9 mouse cellular contexts compared by ENCODE assay signal in the genomic region with DNA sequence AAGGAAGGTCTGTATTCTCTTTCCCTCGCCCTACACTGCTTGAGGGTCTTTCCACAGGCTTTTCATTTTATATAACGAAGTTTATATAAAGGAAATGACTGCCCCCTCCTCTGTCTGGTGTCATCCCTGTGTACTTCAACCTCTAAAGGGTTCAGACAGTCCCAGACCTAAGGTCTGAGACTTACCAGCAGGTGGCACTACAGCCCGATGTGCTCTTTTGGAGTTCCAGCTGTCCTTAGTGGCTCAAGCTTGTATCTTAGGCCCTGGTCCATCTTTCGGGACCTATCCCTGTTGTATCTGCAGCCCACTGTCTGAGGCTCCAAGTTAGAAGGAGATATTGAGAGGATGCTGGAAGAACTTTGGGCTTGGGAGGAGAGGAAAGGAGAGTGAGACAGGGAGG. TPM values are rescaled to one million over a fixed set of nuclear protein-coding genes. Genes with fewer than 3 reads are reported as not detected.
A peak's percentile ranks its signal among the peaks of the same experiment; 100 is the strongest.
DNase-seq lines count a peak whose midpoint lies in the region; ATAC-seq lines count a peak whose summit lies in the region.
"Had no signal": no experiment of that assay in that cellular context is flagged by ENCODE, and none has a peak within 500 bp of the region (broad histone marks: within the 10 kb centered on the region; RNA-seq: fewer than 3 reads in every experiment).

No protein-coding gene starts in this region.

- H3K4me1 ChIP-seq in embryonic facial prominence, embryonic 11.5 days (ENCODE audit: control insufficient read depth, insufficient read depth, low read length) = no peaks in the 10 kb centered on the region

- ATAC-seq in cerebellum, adult (ENCODE audit: insufficient number of reproducible peaks, low FRiP score, low TSS enrichment) = no peak
- no peak for ATAC-seq in embryonic facial prominence, embryonic 11.5 days (replicated peaks; ENCODE audit: insufficient number of reproducible peaks, low FRiP score, low TSS enrichment, low read depth)

- peak; percentile 54 for DNase-seq in cerebellum, adult 11 months
- DNase-seq in urinary bladder, adult 18-20 months (ENCODE audit: low spot score in 2 of 2) = peak; percentile 32 to 33
- no peak for DNase-seq in urinary bladder, postnatal 10 days (ENCODE audit: low spot score)
- DNase-seq in embryonic facial prominence, embryonic 11.5 days (ENCODE audit: low spot score) = peak; percentile 68
- DNase-seq in kidney, postnatal 25 days = peak; percentile 55 to 77
- DNase-seq in lung, postnatal 25 days (ENCODE audit: low spot score) = peak; percentile 10
- peak; percentile 84 for DNase-seq in testis, postnatal 10 days (ENCODE audit: low spot score)

- H3K4me3 ChIP-seq in embryonic facial prominence, embryonic 11.5 days (ENCODE audit: low read depth, low read length) = no peak overlapping the region

- no peaks in the 10 kb centered on the region for H3K36me3 ChIP-seq in embryonic facial prominence, embryonic 11.5 days (replicated peaks; ENCODE audit: control insufficient read depth, insufficient read depth, low read depth, low read length)

- H3K9me3 ChIP-seq in embryonic facial prominence, embryonic 11.5 days (replicated peaks; ENCODE audit: control insufficient read depth, low read length) = no peaks in the 10 kb centered on the region

- no peak overlapping the region for H3K4me2 ChIP-seq in embryonic facial prominence, embryonic 11.5 days (ENCODE audit: low read depth, low read length)

- H3K27ac ChIP-seq in embryonic facial prominence, embryonic 11.5 days (replicated peaks; ENCODE audit: low read depth, low read length) = no peak overlapping the region

- H3K9ac ChIP-seq in embryonic facial prominence, embryonic 11.5 days (replicated peaks; ENCODE audit: low read length) = no peak overlapping the region

- WGBS in embryonic facial prominence, embryonic 11.5 days = 36% methylated on average over 4 of the region's 4 CpGs

- H3K27me3 ChIP-seq in embryonic facial prominence, embryonic 11.5 days (ENCODE audit: control insufficient read depth, insufficient read depth, low read length) = no peaks in the 10 kb centered on the region

RNA-seq across cellular contexts. Expression of gene Spaca3, which starts 48.3 kb away (rescaled TPM):
- not detected in 2 replicates for polyA plus RNA-seq in embryonic facial prominence, embryonic 11.5 days (2014; fragmentation: Nextera tagmentation; extraction: Ambion mirVana)
- polyA plus RNA-seq: heart, embryonic 16.5 days had no signal
